Mouse (Mus musculus) forebrain, postnatal 0 days (tissue): ENCODE data around the gene Tjap1. TPM values are rescaled to one million over a fixed set of nuclear protein-coding genes. Genes with fewer than 3 reads are reported as not detected.
A peak's percentile ranks its signal among the peaks of the same experiment; 100 is the strongest.

Experiments
- ATAC-seq: fragments of 200-750 bp; cut with Nextera tagmentation; 2 replicates; pipeline ENCODE4 v1.8.0; 2017; ENCODE audit warnings: mild to moderate bottlenecking, moderate library complexity
- DNase-seq: peaks from one replicate; pipeline ENCODE4 v3.0.0-alpha.2; 2015
- H3K27ac ChIP-seq: fragments of 300-500 bp; sonication (generic); 2 replicates; pipeline ENCODE4 v1.5.1; 2014; ENCODE audit warnings: low read depth, mild to moderate bottlenecking, antibody characterized with exemption, low read length, moderate library complexity, mixed read lengths
- H3K27me3 ChIP-seq: fragments of 300-500 bp; sonication (generic); 2 replicates; pipeline ENCODE4 v1.6.1; 2014; ENCODE audit warnings: mild to moderate bottlenecking, low read length, mixed read lengths; ENCODE audit not compliant: insufficient read depth
- H3K36me3 ChIP-seq: fragments of 300-500 bp; sonication (generic); 2 replicates; pipeline ENCODE4 v1.6.1; 2014; ENCODE audit warnings: mild to moderate bottlenecking, moderate library complexity; ENCODE audit not compliant: insufficient read depth
- H3K4me1 ChIP-seq: fragments of 300-500 bp; sonication (generic); 2 replicates; pipeline ENCODE4 v1.6.1; 2014; ENCODE audit warnings: antibody characterized with exemption; ENCODE audit not compliant: insufficient read depth
- H3K4me2 ChIP-seq: fragments of 300-500 bp; sonication (generic); 2 replicates; pipeline ENCODE4 v1.6.1; 2014; ENCODE audit warnings: low read depth, mild to moderate bottlenecking, moderate library complexity
- H3K4me3 ChIP-seq: fragments of 300-500 bp; sonication (generic); 2 replicates; pipeline ENCODE4 v1.5.1; 2014; ENCODE audit warnings: low read depth, low read length, mixed read lengths
- H3K9ac ChIP-seq: fragments of 300-500 bp; sonication (generic); 2 replicates; pipeline ENCODE4 v1.6.1; 2014; ENCODE audit warnings: mild to moderate bottlenecking
- H3K9me3 ChIP-seq: fragments of 300-500 bp; sonication (generic); 2 replicates; pipeline ENCODE4 v1.6.1; 2016; ENCODE audit warnings: low read length
- CTCF ChIP-seq: sonication (generic); IDR thresholded peaks from 2 replicates; pipeline ENCODE4 v1.5.1; 2016; ENCODE audit warnings: antibody characterized with exemption, control low read depth, low read depth
- WGBS: fragments of 180-500 bp; shearing (Covaris S2); extraction: QIAGEN DNeasy Blood & Tissue Kit; methylation state at CpG from one replicate; pipeline ENCODE4 v1.1.7; 2014; 5-methylcytosine and 5-hydroxymethylcytosine counted together
- polyA plus RNA-seq: library from polyadenylated mRNA; unstranded; fragments of >200 nt; fragmentation: Nextera tagmentation; extraction: Ambion mirVana; gene quantifications from 2 replicates; pipeline ENCODE4 v1.2.1, GENCODE M21; 2015
- total RNA-seq: library from RNA; depleted of rRNA; stranded (reverse); fragments of >200 nt; gene quantifications from 2 replicates; pipeline ENCODE4 v1.2.3, GENCODE M21; 2014

The Tjap1 gene
- total and polyA plus RNA-seq, 2 experiments from 2014 or later: 17.6 to 36.9 TPM

DNA sequence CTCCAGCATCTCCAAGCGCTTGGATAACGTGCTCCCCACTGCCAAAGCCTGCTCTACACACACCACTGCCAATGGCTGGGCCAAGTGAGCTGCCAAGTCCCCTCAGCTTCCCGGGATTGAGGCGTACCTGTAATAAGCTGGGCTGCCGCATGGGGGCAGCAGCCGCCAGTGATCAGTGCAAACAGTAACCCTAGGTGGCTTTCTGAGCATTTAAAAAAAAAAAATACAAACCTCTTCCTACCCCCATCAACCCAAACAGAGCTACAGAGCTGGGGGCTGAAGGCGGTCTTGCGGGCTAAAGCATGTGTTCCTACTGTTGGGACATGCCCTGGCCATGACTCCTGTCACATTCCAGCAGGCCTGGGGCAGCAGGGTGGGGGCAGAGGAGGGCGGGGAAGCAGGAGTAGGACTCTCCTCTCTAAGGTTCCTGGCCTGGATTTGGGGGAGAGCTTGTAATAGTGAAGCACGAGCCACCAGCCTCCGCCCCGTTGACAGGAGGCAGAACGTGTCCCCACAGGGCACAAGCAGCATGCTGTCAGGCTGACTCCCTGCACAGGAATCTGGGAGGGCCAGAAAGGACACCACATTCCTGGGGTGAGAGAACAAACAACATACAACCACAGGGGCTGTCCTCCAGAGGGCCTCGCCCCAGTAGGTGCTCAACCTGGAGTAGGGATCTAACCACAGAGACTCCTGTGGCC, 16.8 kb downstream of the Tjap1 start:
- WGBS: 27% methylated on average over 14 of the region's 14 CpGs
- Histone ChIP-seq H3K9ac (no peak overlapping the region), H3K9me3 (no peaks in the 10 kb centered on the region), H3K27me3 (no peaks in the 10 kb centered on the region), H3K36me3 (peaks cover 32% of the 10 kb centered on the region), H3K4me3 (no peak overlapping the region), H3K27ac (no peak overlapping the region), H3K4me1 (no peaks in the 10 kb centered on the region), H3K4me2 (no peak overlapping the region)
- peak; percentile 95 for TF ChIP-seq CTCF
- ATAC-seq: peak; percentile 85
- peak; percentile 93 for DNase-seq

DNA sequence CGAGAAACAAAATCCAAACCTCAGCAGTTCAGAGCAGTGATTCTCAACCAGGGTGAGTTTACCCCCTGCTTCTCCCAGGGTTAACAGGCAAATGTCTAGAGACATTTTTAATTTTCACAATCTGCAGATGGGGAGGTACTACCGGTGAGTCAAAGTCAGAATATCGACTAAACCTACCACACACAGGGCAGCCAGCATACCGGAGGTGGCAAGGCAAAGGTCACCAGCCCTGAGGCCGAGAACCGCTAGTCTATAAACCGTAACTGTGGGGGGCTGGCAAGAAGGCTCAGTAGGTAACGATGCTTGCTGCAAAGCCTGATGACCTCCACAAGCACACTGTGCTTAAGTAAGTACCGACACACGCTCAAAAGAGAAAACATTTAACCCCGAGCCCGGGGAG, 17.3 kb downstream of the Tjap1 start:
- H3K9me3 ChIP-seq: no peaks in the 10 kb centered on the region
- peaks cover 36% of the 10 kb centered on the region for H3K36me3 ChIP-seq
- no peaks in the 10 kb centered on the region for H3K4me1 ChIP-seq
- no peak for DNase-seq
- no peak for TF ChIP-seq CTCF
- no peak overlapping the region for H3K4me2 ChIP-seq
- H3K4me3 ChIP-seq: no peak overlapping the region
- no peak overlapping the region for H3K9ac ChIP-seq
- no peak for ATAC-seq
- H3K27me3 ChIP-seq: no peaks in the 10 kb centered on the region
- 81% methylated on average over 12 of the region's 12 CpGs for WGBS
- H3K27ac ChIP-seq: no peak overlapping the region

DNA sequence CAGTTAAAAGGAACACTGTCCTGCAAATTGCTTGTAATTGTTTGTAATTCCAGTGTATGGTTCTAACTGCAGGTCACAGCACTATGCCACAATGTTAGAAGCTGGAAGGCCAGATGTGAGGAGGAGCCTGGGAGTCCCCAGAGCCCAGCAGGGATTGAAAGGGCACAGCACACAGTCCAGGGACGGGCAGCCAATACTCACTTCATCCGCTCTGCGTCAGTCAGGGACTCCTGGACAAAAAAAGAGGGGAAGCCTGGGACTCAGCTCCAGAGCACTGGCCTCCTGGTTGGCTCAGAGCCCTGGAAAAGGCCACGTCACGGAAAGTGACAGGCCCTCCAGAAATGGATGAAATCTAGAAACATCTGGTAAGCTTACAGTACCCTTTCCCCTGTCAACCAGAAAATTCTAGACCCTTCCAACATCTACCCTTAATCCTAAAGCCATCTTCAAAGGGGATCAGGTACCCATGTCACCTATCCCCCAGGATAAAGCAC, 20.6 kb downstream of the Tjap1 start:
- WGBS: 82% methylated on average over 5 of the region's 5 CpGs
- Histone ChIP-seq H3K36me3 (peaks cover 60% of the 10 kb centered on the region), H3K4me3 (no peak overlapping the region), H3K27me3 (no peaks in the 10 kb centered on the region), H3K4me1 (no peaks in the 10 kb centered on the region), H3K9ac (no peak overlapping the region), H3K4me2 (no peak overlapping the region), H3K9me3 (no peaks in the 10 kb centered on the region), H3K27ac (no peak overlapping the region)
- TF ChIP-seq CTCF: no peak
- ATAC-seq (no peak), DNase-seq (no peak)

DNA sequence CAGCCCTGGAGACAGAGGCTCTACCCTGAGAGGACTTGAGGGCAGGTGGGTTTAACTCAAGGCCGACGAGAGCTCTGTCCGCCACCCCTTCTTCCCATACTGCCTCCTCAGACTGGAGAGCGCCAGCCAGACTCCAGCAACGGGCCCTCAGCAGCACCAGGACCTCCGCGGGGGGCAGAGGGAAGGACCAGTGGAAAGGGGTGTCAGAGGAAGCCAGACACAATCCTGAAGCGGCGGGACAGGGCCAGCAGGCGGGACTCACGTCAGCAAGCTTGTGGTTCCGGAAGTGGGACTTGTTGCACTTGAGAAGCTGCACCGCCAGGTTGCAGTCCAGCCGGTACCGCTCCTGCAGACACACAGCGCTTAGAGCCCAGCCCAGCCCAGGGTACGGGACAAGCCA, 23.2 kb downstream of the Tjap1 start:
- Histone ChIP-seq H3K9me3 (no peaks in the 10 kb centered on the region), H3K9ac (no peak overlapping the region), H3K36me3 (peaks cover 61% of the 10 kb centered on the region), H3K27me3 (no peaks in the 10 kb centered on the region), H3K27ac (no peak overlapping the region), H3K4me3 (no peak overlapping the region), H3K4me1 (peaks cover 8% of the 10 kb centered on the region), H3K4me2 (no peak overlapping the region)
- DNase-seq (no peak), ATAC-seq (no peak)
- TF ChIP-seq CTCF: no peak
- 90% methylated on average over 17 of the region's 17 CpGs for WGBS

DNA sequence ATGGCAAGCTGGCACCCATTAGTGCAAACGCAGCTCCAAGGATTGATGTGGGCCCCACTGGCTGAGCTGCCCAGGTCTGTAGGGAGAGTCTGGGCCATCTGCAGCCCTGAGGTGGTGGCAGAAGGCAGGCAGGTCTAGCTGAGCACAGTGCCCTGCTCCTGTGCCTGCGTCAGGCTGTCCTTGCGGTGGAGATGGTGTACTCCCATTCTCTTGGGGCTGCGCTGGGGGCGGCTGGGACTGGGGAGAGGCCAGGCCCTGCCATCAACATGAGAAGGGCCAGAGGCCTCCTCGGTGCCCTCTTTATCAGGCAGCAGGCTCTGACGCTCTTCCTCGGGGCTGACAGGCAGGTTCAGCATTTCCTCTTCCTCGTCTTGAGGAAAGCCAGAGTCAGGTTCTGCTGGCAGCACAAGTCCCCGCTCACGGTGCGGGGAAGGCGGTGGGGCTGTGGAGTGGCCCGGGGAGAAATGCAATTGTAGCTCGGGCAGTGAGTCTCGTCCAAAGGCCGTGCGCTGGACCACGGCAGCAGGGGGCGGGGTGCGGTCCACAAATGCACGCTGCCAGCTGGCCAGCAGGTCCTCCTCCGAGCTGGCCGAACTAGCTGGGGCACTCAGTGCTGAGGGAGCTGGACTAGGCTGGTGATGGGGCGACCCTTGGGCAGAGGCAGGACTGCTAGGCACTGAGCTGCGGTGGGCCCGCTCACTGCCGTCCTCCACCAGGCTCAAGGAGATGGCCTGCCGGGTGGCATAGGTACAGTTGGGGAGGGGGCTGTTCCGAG, 24.4 kb downstream of the Tjap1 start:
- peaks cover 10% of the 10 kb centered on the region for H3K4me1 ChIP-seq
- TF ChIP-seq CTCF: no peak
- no peak overlapping the region for H3K9ac ChIP-seq
- H3K9me3 ChIP-seq: no peaks in the 10 kb centered on the region
- H3K27ac ChIP-seq: no peak overlapping the region
- H3K27me3 ChIP-seq: no peaks in the 10 kb centered on the region
- ATAC-seq (no peak), DNase-seq (no peak)
- H3K4me2 ChIP-seq: no peak overlapping the region
- H3K36me3 ChIP-seq: peaks cover 50% of the 10 kb centered on the region
- no peak overlapping the region for H3K4me3 ChIP-seq
- 85% methylated on average over 30 of the region's 30 CpGs for WGBS

DNA sequence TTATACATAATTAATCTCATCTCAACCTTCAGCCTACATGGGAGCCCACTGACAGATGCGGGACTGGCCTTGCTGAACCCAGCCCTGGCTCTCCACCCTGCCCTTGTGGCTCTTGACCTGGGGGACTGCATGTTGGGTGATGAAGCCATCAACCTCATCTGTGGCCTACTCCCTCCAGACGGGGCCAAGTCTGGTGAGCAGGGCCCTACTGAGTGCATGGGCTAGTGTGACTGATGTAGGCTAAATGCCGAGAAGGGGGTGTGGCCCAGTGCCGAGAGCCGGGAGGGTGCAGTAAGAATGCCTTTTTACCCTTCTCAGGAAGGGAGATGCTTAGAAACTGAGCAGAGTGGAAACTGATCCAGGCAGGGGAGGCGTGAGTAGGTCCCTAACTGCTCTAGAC, 27.7 kb downstream of the Tjap1 start:
- Histone ChIP-seq H3K27ac (no peak overlapping the region), H3K9ac (peak overlapping the region; percentile 89), H3K9me3 (no peaks in the 10 kb centered on the region), H3K4me2 (peak overlapping the region; percentile 89), H3K4me3 (peak overlapping the region; percentile 74), H3K36me3 (peaks cover 42% of the 10 kb centered on the region), H3K27me3 (no peaks in the 10 kb centered on the region), H3K4me1 (peaks cover 14% of the 10 kb centered on the region)
- DNase-seq (no peak), ATAC-seq (no peak)
- TF ChIP-seq CTCF: no peak
- 26% methylated on average over 6 of the region's 6 CpGs for WGBS

DNA sequence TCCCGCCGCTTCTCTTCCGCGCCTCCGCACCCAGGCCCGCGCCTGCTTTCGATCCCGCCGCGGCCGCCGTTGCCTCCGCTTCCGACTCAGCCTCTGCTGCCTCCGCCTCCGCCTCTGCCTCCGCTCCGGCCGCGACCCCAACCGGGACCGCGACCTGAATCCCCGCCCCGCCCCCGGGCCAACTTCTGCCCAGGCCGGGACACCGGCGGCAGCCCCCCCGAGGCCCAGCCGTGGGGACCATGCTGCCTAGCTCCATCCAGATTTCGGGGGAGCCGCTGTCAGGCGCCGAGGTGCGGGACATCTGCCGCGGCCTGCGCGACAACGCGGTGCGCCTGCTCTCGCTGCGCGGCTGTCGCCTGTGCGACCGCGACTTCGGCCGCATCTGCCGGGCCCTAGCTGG, 28.7 kb downstream of the Tjap1 start:
- peak; percentile 44 for ATAC-seq
- no peak for TF ChIP-seq CTCF
- Histone ChIP-seq H3K27me3 (no peaks in the 10 kb centered on the region), H3K9ac (peak overlapping the region; percentile 89), H3K4me3 (peak overlapping the region; percentile 74), H3K4me2 (peak overlapping the region; percentile 89), H3K27ac (peak overlapping the region; percentile 86), H3K36me3 (peaks cover 35% of the 10 kb centered on the region), H3K4me1 (peaks cover 16% of the 10 kb centered on the region), H3K9me3 (no peaks in the 10 kb centered on the region)
- DNase-seq: peak; percentile 53
- WGBS: 3% methylated on average over 43 of the region's 54 CpGs
